Mouse (Mus musculus) hindbrain, postnatal 0 days (tissue): Measurements from ENCODE around the gene Lrriq4. TPM values are rescaled to one million over a fixed set of nuclear protein-coding genes. Genes with fewer than 3 reads are reported as not detected.
"Not testable (repeated sequence)": the region's sequence is repeated elsewhere in the genome, so short reads cannot be mapped to it uniquely, and the experiment has no call there.

Source experiments
- ATAC-seq: fragments of 200-750 bp; cut with Nextera tagmentation; 2 replicates; pipeline ENCODE4 v1.8.0; 2017; ENCODE audit warnings: mild to moderate bottlenecking, moderate TSS enrichment, moderate library complexity
- DNase-seq: peaks from one replicate; pipeline ENCODE4 v3.0.0-alpha.2; 2015; ENCODE audit warnings: low spot score
- H3K27ac ChIP-seq: fragments of 300-500 bp; sonication (generic); 2 replicates; pipeline ENCODE4 v1.5.1; 2014; ENCODE audit warnings: mild to moderate bottlenecking
- H3K27me3 ChIP-seq: fragments of 300-500 bp; sonication (generic); 2 replicates; pipeline ENCODE4 v1.6.1; 2014; ENCODE audit warnings: low read length, mixed read lengths; ENCODE audit not compliant: insufficient read depth
- H3K36me3 ChIP-seq: fragments of 300-500 bp; sonication (generic); 2 replicates; pipeline ENCODE4 v1.6.1; 2014; ENCODE audit warnings: low read length, mixed read lengths; ENCODE audit not compliant: insufficient read depth
- H3K4me1 ChIP-seq: fragments of 300-500 bp; sonication (generic); 2 replicates; pipeline ENCODE4 v1.6.1; 2014; ENCODE audit warnings: antibody characterized with exemption, low read length, mixed read lengths; ENCODE audit not compliant: insufficient read depth
- H3K4me2 ChIP-seq: fragments of 300-500 bp; sonication (generic); 2 replicates; pipeline ENCODE4 v1.6.1; 2014; ENCODE audit warnings: low read depth, mild to moderate bottlenecking, low read length, moderate library complexity, mixed read lengths
- H3K4me3 ChIP-seq: fragments of 300-500 bp; sonication (generic); 2 replicates; pipeline ENCODE4 v1.5.1; 2014; ENCODE audit warnings: low read length
- H3K9ac ChIP-seq: fragments of 300-500 bp; sonication (generic); replicated peaks from 2 replicates; pipeline ENCODE4 v1.6.1; 2014; ENCODE audit warnings: mild to moderate bottlenecking, low read length, moderate library complexity, mixed read lengths
- H3K9me3 ChIP-seq: fragments of 300-500 bp; sonication (generic); 2 replicates; pipeline ENCODE4 v1.6.1; 2016; ENCODE audit warnings: low read length, mixed read lengths
- CTCF ChIP-seq: IDR thresholded peaks from 2 replicates; pipeline ENCODE4 v1.5.1; 2016; ENCODE audit warnings: antibody characterized with exemption, control low read depth, low read depth
- WGBS: fragments of 180-500 bp; shearing (Covaris S2); extraction: QIAGEN DNeasy Blood & Tissue Kit; methylation state at CpG from one replicate; pipeline ENCODE4 v1.1.7; 2014; 5-methylcytosine and 5-hydroxymethylcytosine counted together
- polyA plus RNA-seq: library from polyadenylated mRNA; unstranded; fragments of >200 nt; fragmentation: Nextera tagmentation; extraction: Ambion mirVana; gene quantifications from 2 replicates; pipeline ENCODE4 v1.2.1, GENCODE M21; 2015
- total RNA-seq: library from RNA; depleted of rRNA; stranded (reverse); fragments of >200 nt; gene quantifications from 2 replicates; pipeline ENCODE4 v1.2.3, GENCODE M21; 2014; rRNA removed

Lrriq4 gene
- total and polyA plus RNA-seq, 2 experiments from 2014 or later = 0.37 TPM; not detected in 1

DNA sequence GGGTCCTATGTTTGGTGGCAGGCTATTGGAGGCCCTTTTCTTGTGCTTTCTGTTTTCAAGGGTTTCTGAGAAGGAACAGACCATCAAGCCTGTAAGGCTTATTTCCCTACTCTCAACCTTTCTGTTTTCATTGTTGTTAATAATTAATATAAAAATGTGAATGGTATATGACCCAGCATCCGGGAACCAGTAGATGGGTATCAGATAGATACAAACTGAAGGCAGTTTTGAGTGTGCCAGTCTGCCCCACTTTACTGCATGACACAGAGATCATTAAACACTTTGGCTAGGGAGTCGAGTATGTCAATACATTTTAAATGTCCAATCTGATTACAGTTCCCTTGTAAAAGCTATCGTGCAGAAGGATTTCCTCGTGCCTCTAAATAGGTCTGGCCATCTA is 53.6 kb downstream of the Lrriq4 start:
- 63% methylated on average over 4 of the region's 4 CpGs for WGBS
- H3K9me3 ChIP-seq = no peaks in the 10 kb centered on the region
- no peak for DNase-seq
- H3K27me3 ChIP-seq = no peaks in the 10 kb centered on the region
- H3K27ac ChIP-seq = no peak overlapping the region
- no peaks in the 10 kb centered on the region for H3K36me3 ChIP-seq
- H3K4me3 ChIP-seq = no peak overlapping the region
- TF ChIP-seq CTCF = no peak
- no peaks in the 10 kb centered on the region for H3K4me1 ChIP-seq
- no peak for ATAC-seq
- H3K4me2 ChIP-seq = no peak overlapping the region
- no peak overlapping the region for H3K9ac ChIP-seq

DNA sequence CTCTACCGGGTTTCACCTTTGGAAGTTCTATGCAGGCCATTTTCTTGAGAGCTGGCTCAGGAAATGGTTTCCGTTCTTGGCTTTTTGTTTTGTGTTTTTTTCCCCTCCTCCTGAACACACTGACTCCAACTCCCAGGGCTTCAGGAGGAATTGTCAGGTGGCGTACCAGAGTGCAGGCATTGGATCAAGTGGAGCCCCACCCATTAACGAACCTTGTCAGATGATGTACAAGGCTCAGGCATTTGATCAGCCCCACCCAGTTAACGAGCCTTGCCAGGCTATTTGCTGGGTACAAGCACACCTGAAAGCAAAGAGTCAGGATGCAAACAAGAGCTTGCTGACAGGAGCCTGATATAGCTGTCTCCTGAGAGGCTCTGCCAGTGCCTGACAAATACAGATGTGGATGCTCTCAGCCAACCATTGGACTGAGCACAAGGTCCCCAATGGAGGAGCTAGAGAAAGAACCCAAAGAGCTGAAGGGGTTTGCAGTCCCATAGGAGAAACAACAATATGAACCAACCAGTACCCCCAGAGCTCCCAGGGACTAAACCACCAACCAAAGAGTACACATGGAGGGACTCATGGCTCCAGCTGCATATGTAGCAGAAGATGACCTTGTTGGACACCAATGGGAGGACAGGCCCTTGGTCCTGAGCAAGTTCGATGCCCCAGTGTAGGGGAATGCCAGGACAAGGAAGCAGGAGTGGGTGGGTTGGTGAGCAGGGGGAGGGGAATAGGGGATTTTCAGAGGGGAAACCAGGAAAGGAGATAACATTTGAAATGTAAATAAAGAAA is 55.6 kb downstream of the Lrriq4 start, which contains the start of gene Lrrc31:
TSS of gene Lrrc31 (minus strand) at position 133 of the 795 bp plus-strand sequence.
- 93% methylated on average over 6 of the region's 6 CpGs for WGBS
- DNase-seq, H3K36me3 ChIP-seq, H3K9me3 ChIP-seq, H3K9ac ChIP-seq, H3K27ac ChIP-seq, ATAC-seq, H3K4me3 ChIP-seq, H3K4me2 ChIP-seq, H3K4me1 ChIP-seq, H3K27me3 ChIP-seq: not testable (repeated sequence)

DNA sequence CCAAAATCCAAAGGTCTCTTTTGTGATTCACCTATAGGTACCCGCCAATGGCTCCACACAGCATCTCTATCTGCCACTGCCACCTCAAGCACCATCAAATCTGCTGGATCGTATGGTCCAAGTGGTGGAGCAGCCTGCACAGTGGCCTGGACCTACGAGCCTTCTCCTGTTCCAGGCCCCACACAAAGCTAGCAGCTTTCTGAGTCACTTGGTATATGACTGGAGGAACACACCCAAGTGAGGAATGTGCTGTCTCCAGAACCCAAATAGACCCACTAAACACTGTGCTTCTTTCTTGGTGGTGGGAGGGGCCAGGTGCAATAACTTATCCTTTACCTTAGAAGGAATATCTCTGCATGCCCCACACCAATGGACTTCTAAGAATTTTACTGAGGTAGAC is 61.7 kb downstream of the Lrriq4 start:
- H3K27me3 ChIP-seq = no peaks in the 10 kb centered on the region
- no peak for ATAC-seq
- H3K9me3 ChIP-seq = no peaks in the 10 kb centered on the region
- WGBS = 92% methylated on average over 3 of the region's 3 CpGs
- TF ChIP-seq CTCF = no peak
- no peak overlapping the region for H3K9ac ChIP-seq
- no peak for DNase-seq
- H3K4me3 ChIP-seq = no peak overlapping the region
- H3K4me1 ChIP-seq = no peaks in the 10 kb centered on the region
- H3K4me2 ChIP-seq = no peak overlapping the region
- H3K36me3 ChIP-seq = no peaks in the 10 kb centered on the region
- H3K27ac ChIP-seq = no peak overlapping the region

DNA sequence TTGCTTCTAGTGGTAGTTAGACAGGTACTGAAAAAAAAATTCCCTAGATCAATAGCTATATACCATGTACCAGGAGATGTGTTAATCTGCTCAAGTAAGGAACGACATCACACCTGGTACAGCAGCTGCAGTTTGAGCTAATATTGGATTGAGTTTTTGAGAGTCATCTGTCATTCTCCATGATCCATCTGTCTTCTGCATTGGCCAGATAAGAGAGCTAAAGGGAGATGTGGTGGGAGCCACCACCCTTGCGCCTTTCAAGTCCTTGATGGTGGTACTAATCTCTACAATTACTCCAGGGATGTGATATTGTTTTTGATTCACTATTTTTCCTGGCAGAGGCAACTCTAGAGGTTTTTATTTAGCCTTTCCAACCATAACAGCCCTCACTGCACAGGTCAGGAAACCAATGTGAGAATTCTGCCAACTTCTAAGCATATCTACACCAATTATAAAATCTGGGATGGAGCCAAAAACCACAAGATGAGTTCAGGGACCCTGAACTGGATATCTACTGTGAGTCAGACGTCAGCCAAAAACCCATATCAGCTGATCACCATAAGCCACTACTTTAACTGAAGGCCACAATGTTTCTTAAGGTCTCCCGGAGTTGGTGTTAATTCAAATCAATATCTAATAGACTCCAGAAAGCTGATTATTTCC is 62.4 kb downstream of the Lrriq4 start:
- DNase-seq = no peak
- 72% methylated on average over 4 of the region's 4 CpGs for WGBS

DNA sequence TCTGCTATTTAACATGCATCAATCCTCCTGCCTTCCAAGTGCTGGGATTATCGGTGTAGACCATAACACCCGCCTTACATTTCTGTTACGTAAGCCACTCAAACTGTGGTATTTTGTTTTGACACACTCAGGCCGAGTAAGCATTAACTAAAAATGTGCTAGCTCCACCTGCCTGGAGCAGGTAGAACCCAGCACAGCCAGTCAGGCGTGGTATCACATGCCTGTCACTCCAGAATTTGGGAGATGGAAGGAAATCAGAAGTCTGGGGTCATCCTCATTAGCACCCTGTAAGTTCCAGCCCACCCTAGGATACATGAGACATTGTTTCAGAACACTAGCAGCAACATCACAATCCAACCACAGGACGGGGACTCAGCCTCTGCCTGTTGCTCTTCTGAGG is 65.9 kb downstream of the Lrriq4 start:
- TF ChIP-seq CTCF = no peak

More for the DNA sequence above, 62.4 kb downstream of the Lrriq4 start:
- TF ChIP-seq CTCF = no peak
- Histone ChIP-seq H3K4me3 (no peak overlapping the region), H3K9me3 (no peaks in the 10 kb centered on the region), H3K4me1 (no peaks in the 10 kb centered on the region), H3K9ac (no peak overlapping the region), H3K4me2 (no peak overlapping the region), H3K27ac (no peak overlapping the region), H3K27me3 (no peaks in the 10 kb centered on the region), H3K36me3 (no peaks in the 10 kb centered on the region)
- no peak for ATAC-seq

DNA sequence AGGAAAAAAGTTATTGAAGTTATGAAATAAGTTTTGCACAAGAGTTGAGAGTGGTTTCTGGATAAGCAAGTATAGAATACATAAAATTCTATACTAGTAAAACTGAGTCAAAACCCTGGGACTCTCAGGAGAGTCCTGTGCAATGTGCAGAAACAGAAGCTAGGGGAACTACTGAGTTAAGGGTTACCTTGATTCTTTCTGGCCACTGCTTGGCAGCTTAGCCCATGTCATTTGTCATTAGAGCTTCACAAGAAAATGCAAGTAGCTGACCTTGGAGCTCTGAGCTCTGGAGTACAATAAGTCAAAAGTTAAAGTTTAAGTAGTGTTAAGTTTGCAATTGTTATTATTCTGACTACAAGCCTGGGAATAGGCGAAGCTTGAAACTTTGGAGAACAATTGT is 69.0 kb downstream of the Lrriq4 start:
- ATAC-seq (no peak), DNase-seq (no peak)
- Histone ChIP-seq H3K27ac (no peak overlapping the region), H3K27me3 (no peaks in the 10 kb centered on the region), H3K36me3 (no peaks in the 10 kb centered on the region), H3K4me1 (no peaks in the 10 kb centered on the region), H3K4me2 (no peak overlapping the region), H3K4me3 (no peak overlapping the region), H3K9me3 (no peaks in the 10 kb centered on the region), H3K9ac (no peak overlapping the region)
- no peak for TF ChIP-seq CTCF
- 80% methylated on average over 1 of the region's 1 CpGs for WGBS

More for the DNA sequence above, 65.9 kb downstream of the Lrriq4 start:
- ATAC-seq (no peak), DNase-seq (no peak)
- no peak overlapping the region for H3K4me2 ChIP-seq
- H3K9me3 ChIP-seq = no peaks in the 10 kb centered on the region
- H3K9ac ChIP-seq = no peak overlapping the region
- no peak overlapping the region for H3K4me3 ChIP-seq
- H3K4me1 ChIP-seq = no peaks in the 10 kb centered on the region
- H3K27ac ChIP-seq = no peak overlapping the region
- 87% methylated on average over 6 of the region's 6 CpGs for WGBS
- no peaks in the 10 kb centered on the region for H3K27me3 ChIP-seq
- H3K36me3 ChIP-seq = no peaks in the 10 kb centered on the region

DNA sequence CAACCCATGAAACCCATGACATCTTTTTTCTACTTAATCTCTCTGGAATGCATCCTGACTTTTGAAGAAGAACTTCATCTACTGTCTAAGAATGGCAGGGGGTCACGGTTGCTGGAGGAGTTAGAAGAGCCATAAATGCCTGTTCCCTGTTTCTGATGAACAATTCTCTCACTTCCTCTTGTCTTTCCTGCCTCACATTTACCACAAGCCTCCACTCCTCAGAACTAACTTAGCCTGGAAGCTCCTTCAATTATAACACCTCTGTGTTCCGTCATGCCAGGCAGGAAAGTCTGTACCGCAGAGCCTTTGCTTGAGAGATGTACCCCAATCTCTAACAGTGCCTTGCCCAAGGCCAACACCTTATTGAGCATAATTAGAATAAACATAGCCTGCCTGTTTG is 74.3 kb downstream of the Lrriq4 start:
- no peak for DNase-seq
- Histone ChIP-seq H3K36me3 (no peaks in the 10 kb centered on the region), H3K27ac (no peak overlapping the region), H3K9me3 (no peaks in the 10 kb centered on the region), H3K4me2 (no peak overlapping the region), H3K9ac (no peak overlapping the region), H3K4me1 (no peaks in the 10 kb centered on the region), H3K27me3 (no peaks in the 10 kb centered on the region), H3K4me3 (no peak overlapping the region)
- no peak for TF ChIP-seq CTCF
- 87% methylated on average over 3 of the region's 3 CpGs for WGBS
- no peak for ATAC-seq

Other genes with a start within 250 kb of the Lrriq4 start
- 6.9 and 8.3 TPM in 2 replicates for gene Mecom, start 96.5 kb upstream of the Lrriq4 start, total RNA-seq
- gene Mecom, start 96.5 kb upstream of the Lrriq4 start, polyA plus RNA-seq = 4.1 and 4.5 TPM in 2 replicates
- gene Actrt3, start 44.6 kb upstream of the Lrriq4 start, total RNA-seq = 0.18 and 0.42 TPM in 2 replicates
- 0.56 and 0.89 TPM in 2 replicates for gene Actrt3, start 44.6 kb upstream of the Lrriq4 start, polyA plus RNA-seq
- 16.6 and 18.5 TPM in 2 replicates for gene Mynn, start 42.4 kb upstream of the Lrriq4 start, total RNA-seq
- gene Mynn, start 42.4 kb upstream of the Lrriq4 start, polyA plus RNA-seq = 18.5 and 19.4 TPM in 2 replicates
- 1.2 and 1.5 TPM in 2 replicates for gene Lrrc34, start 3.4 kb downstream of the Lrriq4 start, total RNA-seq
- gene Lrrc34, start 3.4 kb downstream of the Lrriq4 start, polyA plus RNA-seq = 1.4 and 1.7 TPM in 2 replicates
- gene Lrrc31, start 55.3 kb downstream of the Lrriq4 start, total RNA-seq = not detected in 2 replicates
- not detected in 2 replicates for gene Lrrc31, start 55.3 kb downstream of the Lrriq4 start, polyA plus RNA-seq
- gene Samd7, start 101.8 kb downstream of the Lrriq4 start, total RNA-seq = 0.32 and 0.37 TPM in 2 replicates
- 0.10 TPM in 1 of 2 replicates, not detected in the other for gene Samd7, start 101.8 kb downstream of the Lrriq4 start, polyA plus RNA-seq
- gene Sec62, start 148.4 kb downstream of the Lrriq4 start, total RNA-seq = 40.1 and 52.0 TPM in 2 replicates
- gene Sec62, start 148.4 kb downstream of the Lrriq4 start, polyA plus RNA-seq = 120 and 129 TPM in 2 replicates
- gene Gpr160, start 211.4 kb downstream of the Lrriq4 start, total RNA-seq = 0.25 and 0.78 TPM in 2 replicates
- gene Gpr160, start 211.4 kb downstream of the Lrriq4 start, polyA plus RNA-seq = 2.0 and 2.3 TPM in 2 replicates